Mouse (Mus musculus): ENCODE data around the gene Nr0b2. TPM values are rescaled to one million over a fixed set of nuclear protein-coding genes. Genes with fewer than 3 reads are reported as not detected.

Gene Nr0b2
- polyA plus RNA-seq, 1 experiment from 2014 or later: not detected

DNA sequence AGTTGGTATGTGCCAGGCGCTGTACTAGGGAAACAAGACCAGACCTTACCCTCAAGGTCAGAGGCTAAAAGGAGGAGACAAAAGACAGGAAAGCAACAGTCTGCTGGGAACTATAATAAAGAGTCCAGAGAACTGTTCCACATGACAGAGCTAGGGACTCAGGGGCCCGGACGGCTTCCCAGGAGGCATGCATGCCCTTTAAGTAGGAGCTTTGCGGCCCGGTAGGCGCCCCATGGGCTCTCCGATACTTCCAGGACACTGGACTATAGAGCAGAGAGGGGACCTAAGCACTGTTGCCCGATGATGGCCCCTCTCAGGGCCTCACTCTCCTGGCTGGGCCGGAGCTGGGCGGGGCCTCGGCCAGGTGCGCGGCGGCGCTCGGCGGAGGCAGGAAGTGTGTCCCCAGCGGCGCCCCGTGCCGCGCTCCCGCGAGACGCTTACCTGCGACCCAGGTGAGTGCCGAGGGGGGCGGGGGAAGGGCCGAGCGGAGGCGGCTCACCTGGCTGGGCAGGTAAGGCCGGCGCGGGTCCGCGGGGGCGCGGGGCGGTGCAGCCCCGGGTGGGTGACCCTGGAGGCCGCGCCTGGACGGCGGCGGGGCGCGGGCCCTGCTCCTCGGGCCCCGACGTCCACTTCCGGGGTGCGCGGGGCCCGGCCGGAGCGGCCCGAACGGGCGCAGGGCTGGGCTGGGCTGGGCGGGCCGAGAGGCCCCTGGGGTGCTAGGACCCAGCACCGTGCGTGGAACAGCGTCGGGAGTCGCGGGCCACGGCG lies 34.4 kb upstream of the Nr0b2 start, which contains the start of gene Kdf1:
Kdf1 (plus strand) TSS at position 363 of the 768 bp plus-strand sequence.
- H3K4me2 ChIP-seq (ENCODE audit: low read depth, low read length): peak within 1 kb of the TSS; percentile 58
- peak; percentile 66 for DNase-seq (ENCODE audit: low spot score)
- no peaks in the 10 kb centered on the region for H3K36me3 ChIP-seq (ENCODE audit: control insufficient read depth, insufficient read depth, low read length)
- H3K4me3 ChIP-seq (ENCODE audit: low read depth, low read length): peak within 1 kb of the TSS; percentile 52
- H3K27ac ChIP-seq (replicated peaks; ENCODE audit: low read depth, low read length): no peak within 1 kb of the TSS
- peak; percentile 90 for ATAC-seq (ENCODE audit: low read depth)
- peaks cover 34% of the 10 kb centered on the region for H3K27me3 ChIP-seq (replicated peaks; ENCODE audit: control insufficient read depth, insufficient read depth, low read length)
- WGBS: 6% methylated on average over 12 of the region's 69 CpGs
- no peaks in the 10 kb centered on the region for H3K4me1 ChIP-seq (ENCODE audit: control insufficient read depth, insufficient read depth, low read length)
- peak within 1 kb of the TSS; percentile 70 for H3K9ac ChIP-seq (ENCODE audit: low read depth, low read length)
- H3K9me3 ChIP-seq (ENCODE audit: control insufficient read depth, low read length): no peaks in the 10 kb centered on the region

DNA sequence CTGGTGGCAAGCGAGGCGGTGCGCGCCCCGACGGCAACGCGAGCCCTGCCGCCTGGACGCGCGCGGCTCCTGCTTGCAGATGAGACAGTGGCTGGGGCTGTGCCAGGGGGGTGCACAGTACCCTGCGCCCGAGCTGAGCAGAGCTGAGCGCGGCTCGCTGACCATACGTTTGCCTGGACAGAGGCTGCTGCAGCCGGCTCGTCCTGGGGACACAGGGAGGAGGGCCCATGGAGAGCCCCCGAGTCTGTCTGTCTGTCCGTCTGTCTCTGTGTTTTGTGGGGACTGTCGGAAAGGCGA lies 33.9 kb upstream of the Nr0b2 start:
- no peaks in the 10 kb centered on the region for H3K36me3 ChIP-seq (ENCODE audit: control insufficient read depth, insufficient read depth, low read length)
- ATAC-seq (ENCODE audit: low read depth): peak; percentile 70
- DNase-seq (ENCODE audit: low spot score): peak; percentile 13
- H3K9ac ChIP-seq (ENCODE audit: low read depth, low read length): peak overlapping the region; percentile 70
- 12% methylated on average over 8 of the region's 25 CpGs for WGBS
- no peaks in the 10 kb centered on the region for H3K4me1 ChIP-seq (ENCODE audit: control insufficient read depth, insufficient read depth, low read length)
- H3K4me2 ChIP-seq (ENCODE audit: low read depth, low read length): peak overlapping the region; percentile 58
- H3K27me3 ChIP-seq (replicated peaks; ENCODE audit: control insufficient read depth, insufficient read depth, low read length): peaks cover 34% of the 10 kb centered on the region
- H3K4me3 ChIP-seq (ENCODE audit: low read depth, low read length): peak overlapping the region; percentile 52
- no peak overlapping the region for H3K27ac ChIP-seq (replicated peaks; ENCODE audit: low read depth, low read length)
- H3K9me3 ChIP-seq (ENCODE audit: control insufficient read depth, low read length): no peaks in the 10 kb centered on the region

DNA sequence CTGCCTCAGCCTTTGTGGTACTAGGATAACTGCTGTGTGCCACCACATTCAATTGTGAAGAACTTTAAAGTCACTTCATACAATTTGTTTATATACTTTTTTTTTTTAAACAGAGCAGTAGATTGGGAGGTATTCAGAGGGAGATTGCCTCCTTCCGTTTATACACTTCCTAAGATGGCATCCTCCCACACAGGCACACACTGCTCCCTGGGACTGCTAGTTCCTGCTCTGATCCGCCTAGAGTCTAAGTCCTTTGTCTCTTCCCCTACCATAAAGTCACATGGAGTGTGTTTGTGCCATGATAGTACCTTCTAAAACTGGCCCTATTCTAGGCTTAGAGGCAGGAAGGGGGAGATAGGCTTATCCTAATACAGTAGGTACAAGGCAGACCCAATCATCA lies 31.7 kb upstream of the Nr0b2 start:
- H3K9me3 ChIP-seq (ENCODE audit: control insufficient read depth, low read length): 0 out of 2 replicates have a peak, but pooled peaks cover 5% of the 10 kb centered on the region
- H3K4me1 ChIP-seq (ENCODE audit: control insufficient read depth, insufficient read depth, low read length): no peaks in the 10 kb centered on the region
- peaks cover 34% of the 10 kb centered on the region for H3K27me3 ChIP-seq (replicated peaks; ENCODE audit: control insufficient read depth, insufficient read depth, low read length)
- H3K4me2 ChIP-seq (ENCODE audit: low read depth, low read length): no peak overlapping the region
- no peak overlapping the region for H3K9ac ChIP-seq (ENCODE audit: low read depth, low read length)
- no peak for ATAC-seq (ENCODE audit: low read depth)
- WGBS: 64% methylated on average over 2 of the region's 2 CpGs
- no peak for DNase-seq (ENCODE audit: low spot score)
- no peak overlapping the region for H3K4me3 ChIP-seq (ENCODE audit: low read depth, low read length)
- no peaks in the 10 kb centered on the region for H3K36me3 ChIP-seq (ENCODE audit: control insufficient read depth, insufficient read depth, low read length)
- H3K27ac ChIP-seq (replicated peaks; ENCODE audit: low read depth, low read length): no peak overlapping the region

DNA sequence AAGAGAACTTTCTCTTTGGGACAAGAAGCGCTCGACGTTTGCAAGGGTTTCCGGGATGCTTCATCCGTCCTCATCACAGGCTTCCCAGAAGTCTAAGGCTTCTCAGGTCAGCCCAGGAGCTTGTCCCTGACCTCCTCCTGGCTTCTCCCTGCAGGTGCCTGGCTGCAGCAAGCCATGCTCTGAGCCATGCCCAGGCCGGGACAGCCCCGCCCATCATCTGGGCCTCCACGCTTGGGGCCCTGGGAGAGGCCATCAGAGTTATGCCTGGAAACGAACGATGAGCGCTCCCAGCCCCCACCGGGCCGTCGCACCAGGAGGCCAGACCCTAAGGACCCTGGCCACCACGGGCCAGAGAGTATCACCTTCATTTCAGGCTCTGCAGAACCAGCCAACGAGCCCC lies 25.4 kb upstream of the Nr0b2 start:
- Histone ChIP-seq H3K4me1 (ENCODE audit: control insufficient read depth, insufficient read depth, low read length) (no peaks in the 10 kb centered on the region), H3K27me3 (replicated peaks; ENCODE audit: control insufficient read depth, insufficient read depth, low read length) (no peaks in the 10 kb centered on the region), H3K4me2 (ENCODE audit: low read depth, low read length) (no peak overlapping the region), H3K9ac (ENCODE audit: low read depth, low read length) (no peak overlapping the region), H3K4me3 (ENCODE audit: low read depth, low read length) (no peak overlapping the region), H3K36me3 (ENCODE audit: control insufficient read depth, insufficient read depth, low read length) (peaks cover 52% of the 10 kb centered on the region), H3K9me3 (ENCODE audit: control insufficient read depth, low read length) (0 out of 2 replicates have a peak, but pooled peaks cover 5% of the 10 kb centered on the region), H3K27ac (replicated peaks; ENCODE audit: low read depth, low read length) (no peak overlapping the region)
- DNase-seq (ENCODE audit: low spot score) (no peak), ATAC-seq (ENCODE audit: low read depth) (no peak)
- 72% methylated on average over 11 of the region's 16 CpGs for WGBS

DNA sequence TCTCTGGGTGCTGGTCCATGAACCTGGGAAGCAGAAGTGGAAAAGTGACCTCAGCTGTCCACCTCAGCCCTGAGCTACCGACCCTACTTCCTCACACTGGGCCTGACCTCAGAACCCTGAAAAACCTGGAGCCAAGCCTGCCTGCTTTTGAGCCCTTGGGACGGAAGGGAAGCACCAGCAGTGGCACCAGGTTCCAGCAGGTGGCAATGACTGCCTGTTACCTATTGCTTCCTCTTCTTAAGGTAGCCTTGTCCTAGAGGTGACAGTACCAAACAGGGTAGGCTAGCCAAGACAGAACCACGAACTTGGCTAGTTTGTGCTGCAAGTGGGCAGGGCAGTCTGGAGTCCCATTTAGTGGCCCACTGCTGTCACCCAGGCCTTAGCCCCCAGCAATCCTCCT lies 20.4 kb upstream of the Nr0b2 start:
- H3K9ac ChIP-seq (ENCODE audit: low read depth, low read length): no peak overlapping the region
- no peak overlapping the region for H3K27ac ChIP-seq (replicated peaks; ENCODE audit: low read depth, low read length)
- DNase-seq (ENCODE audit: low spot score): no peak
- no peak overlapping the region for H3K4me3 ChIP-seq (ENCODE audit: low read depth, low read length)
- H3K4me1 ChIP-seq (ENCODE audit: control insufficient read depth, insufficient read depth, low read length): no peaks in the 10 kb centered on the region
- no peak overlapping the region for H3K4me2 ChIP-seq (ENCODE audit: low read depth, low read length)
- H3K36me3 ChIP-seq (ENCODE audit: control insufficient read depth, insufficient read depth, low read length): peaks cover 97% of the 10 kb centered on the region
- no peak for ATAC-seq (ENCODE audit: low read depth)
- 93% methylated on average over 3 of the region's 3 CpGs for WGBS
- H3K27me3 ChIP-seq (replicated peaks; ENCODE audit: control insufficient read depth, insufficient read depth, low read length): no peaks in the 10 kb centered on the region
- no peaks in the 10 kb centered on the region for H3K9me3 ChIP-seq (ENCODE audit: control insufficient read depth, low read length)

DNA sequence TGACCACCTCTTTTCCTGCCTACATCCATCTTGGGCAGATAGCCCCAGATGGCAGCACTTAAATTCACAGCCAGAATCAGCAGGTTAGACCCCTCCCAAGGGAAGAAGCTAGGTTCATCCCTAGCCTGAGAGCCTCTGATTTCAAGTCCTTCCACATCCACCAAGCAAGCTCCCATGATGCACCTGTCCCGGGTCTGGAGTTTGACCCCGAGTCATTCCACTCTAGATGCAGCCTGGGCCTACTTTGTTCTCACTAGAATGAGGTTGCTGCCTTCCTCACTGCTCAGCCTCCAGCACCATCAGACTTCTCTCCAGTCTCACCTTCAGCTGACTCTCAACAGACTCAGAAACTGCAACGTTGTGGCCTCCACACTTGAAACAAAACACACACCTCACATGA lies 17.1 kb upstream of the Nr0b2 start:
- H3K4me2 ChIP-seq (ENCODE audit: low read depth, low read length): no peak overlapping the region
- no peaks in the 10 kb centered on the region for H3K9me3 ChIP-seq (ENCODE audit: control insufficient read depth, low read length)
- DNase-seq (ENCODE audit: low spot score) (no peak), ATAC-seq (ENCODE audit: low read depth) (no peak)
- H3K9ac ChIP-seq (ENCODE audit: low read depth, low read length): no peak overlapping the region
- WGBS: 83% methylated on average over 3 of the region's 3 CpGs
- H3K36me3 ChIP-seq (ENCODE audit: control insufficient read depth, insufficient read depth, low read length): peaks cover 94% of the 10 kb centered on the region
- H3K4me3 ChIP-seq (ENCODE audit: low read depth, low read length): no peak overlapping the region
- no peak overlapping the region for H3K27ac ChIP-seq (replicated peaks; ENCODE audit: low read depth, low read length)
- H3K27me3 ChIP-seq (replicated peaks; ENCODE audit: control insufficient read depth, insufficient read depth, low read length): no peaks in the 10 kb centered on the region
- no peaks in the 10 kb centered on the region for H3K4me1 ChIP-seq (ENCODE audit: control insufficient read depth, insufficient read depth, low read length)

DNA sequence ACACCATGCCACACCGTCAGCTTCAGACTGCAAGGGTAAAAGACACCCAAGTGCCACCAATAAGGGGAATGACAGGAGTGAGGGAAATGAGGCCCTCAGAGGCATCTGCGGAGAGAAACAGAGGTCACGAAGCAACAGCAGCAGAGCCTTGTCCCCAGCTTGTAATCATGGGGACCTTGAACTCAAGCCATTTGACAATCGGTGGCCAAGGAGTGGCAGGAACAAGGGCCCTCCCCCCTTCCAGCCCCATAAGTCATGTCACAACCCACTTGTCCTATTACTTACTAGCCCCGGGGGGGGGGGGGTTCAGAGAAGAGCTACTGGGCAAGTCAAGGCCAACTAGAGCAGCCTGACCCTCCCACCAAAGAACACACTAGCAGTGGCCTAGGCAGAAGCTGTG lies 16.5 kb upstream of the Nr0b2 start:
- no peak overlapping the region for H3K27ac ChIP-seq (replicated peaks; ENCODE audit: low read depth, low read length)
- 92% methylated on average over 5 of the region's 5 CpGs for WGBS
- peaks cover 94% of the 10 kb centered on the region for H3K36me3 ChIP-seq (ENCODE audit: control insufficient read depth, insufficient read depth, low read length)
- no peak overlapping the region for H3K4me2 ChIP-seq (ENCODE audit: low read depth, low read length)
- ATAC-seq (ENCODE audit: low read depth) (no peak), DNase-seq (ENCODE audit: low spot score) (no peak)
- H3K4me1 ChIP-seq (ENCODE audit: control insufficient read depth, insufficient read depth, low read length): no peaks in the 10 kb centered on the region
- no peak overlapping the region for H3K9ac ChIP-seq (ENCODE audit: low read depth, low read length)
- no peaks in the 10 kb centered on the region for H3K9me3 ChIP-seq (ENCODE audit: control insufficient read depth, low read length)
- H3K4me3 ChIP-seq (ENCODE audit: low read depth, low read length): no peak overlapping the region
- H3K27me3 ChIP-seq (replicated peaks; ENCODE audit: control insufficient read depth, insufficient read depth, low read length): no peaks in the 10 kb centered on the region

DNA sequence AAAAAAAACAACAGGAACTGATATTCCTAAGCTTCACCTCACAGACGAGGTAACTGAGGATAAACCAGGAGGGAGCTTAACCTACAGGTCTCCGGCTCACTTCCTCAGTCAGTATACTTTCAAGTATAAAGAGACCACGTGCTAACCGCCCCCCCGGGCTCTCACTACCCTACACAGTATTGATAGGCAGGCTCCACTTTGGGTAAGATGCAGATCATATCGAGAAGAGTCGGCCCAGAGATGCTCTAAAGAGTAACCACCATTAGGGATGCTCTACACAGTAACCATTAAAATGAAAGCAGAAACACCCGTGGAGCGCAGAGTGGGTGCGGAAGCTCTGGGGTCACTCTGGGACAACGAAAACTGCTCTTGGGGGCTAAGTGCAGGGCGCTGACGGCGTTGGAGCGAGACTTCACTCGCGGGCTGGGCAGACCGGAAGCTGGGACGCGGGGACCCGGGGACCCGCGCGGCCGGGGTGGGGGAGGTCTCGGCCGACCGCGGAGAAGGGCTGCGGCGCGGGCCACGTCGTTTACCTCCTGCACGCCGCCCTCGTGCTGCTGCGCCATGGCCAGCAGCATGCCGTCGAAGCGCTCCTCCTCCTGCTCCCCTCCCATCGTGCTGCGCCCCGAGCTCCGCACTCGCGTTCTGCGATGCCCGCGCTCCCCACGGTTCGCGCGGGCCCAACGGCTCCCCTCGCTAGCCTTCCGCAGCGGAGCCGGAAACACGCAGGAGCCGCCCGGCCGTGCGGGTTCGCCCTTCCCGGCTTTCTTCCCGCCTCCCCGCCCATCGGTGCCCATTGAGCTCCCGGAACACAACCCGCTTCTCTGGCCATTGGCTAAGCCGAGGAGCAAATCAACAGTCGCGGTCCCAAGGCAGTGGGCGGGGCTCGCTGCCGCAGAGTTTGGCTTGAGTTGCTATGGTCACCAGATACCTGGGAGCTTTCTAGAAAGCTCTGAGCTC lies 7.6 kb upstream of the Nr0b2 start, which contains the start of gene Nudc:
Nudc (minus strand) TSS at position 725 of the 960 bp plus-strand sequence.
- Histone ChIP-seq H3K36me3 (ENCODE audit: control insufficient read depth, insufficient read depth, low read length) (peaks cover 24% of the 10 kb centered on the region), H3K9ac (ENCODE audit: low read depth, low read length) (peak within 1 kb of the TSS; percentile 91), H3K27ac (replicated peaks; ENCODE audit: low read depth, low read length) (peak within 1 kb of the TSS; percentile 80), H3K27me3 (replicated peaks; ENCODE audit: control insufficient read depth, insufficient read depth, low read length) (no peaks in the 10 kb centered on the region), H3K9me3 (ENCODE audit: control insufficient read depth, low read length) (no peaks in the 10 kb centered on the region), H3K4me1 (ENCODE audit: control insufficient read depth, insufficient read depth, low read length) (peaks cover 11% of the 10 kb centered on the region; the same call in 1 of the 2 replicates), H3K4me2 (ENCODE audit: low read depth, low read length) (peak within 1 kb of the TSS; percentile 91), H3K4me3 (ENCODE audit: low read depth, low read length) (peak within 1 kb of the TSS; percentile 85)
- ATAC-seq (ENCODE audit: low read depth) (peak; percentile 99), DNase-seq (ENCODE audit: low spot score) (peak; percentile 99)
- WGBS: 0% methylated on average over 38 of the region's 77 CpGs

Data from embryonic facial prominence, embryonic 14.5 days (tissue).